Mouse (Mus musculus) lung, adult 2 months (tissue): ENCODE data around the gene Ina. TPM values are rescaled to one million over a fixed set of nuclear protein-coding genes. Genes with fewer than 3 reads are reported as not detected.
"Not testable (repeated sequence)": the region's sequence is repeated elsewhere in the genome, so short reads cannot be mapped to it uniquely, and the experiment has no call there.

Source experiments
- DNase-seq: peaks from one replicate; pipeline ENCODE4 v3.0.0; 2022
- H3K4me1 ChIP-seq: fragments of 200-500 bp; 2 replicates; pipeline ENCODE4 v1.6.1; 2011; ENCODE audit warnings: low read length; ENCODE audit not compliant: control insufficient read depth, insufficient read depth
- H3K4me3 ChIP-seq: fragments of 200-500 bp; replicated peaks from 2 replicates; pipeline ENCODE3; 2011; ENCODE audit warnings: low read depth, mild to moderate bottlenecking, control low read depth, low read length; ENCODE audit errors: extremely low read depth
- CTCF ChIP-seq: fragments of 200-500 bp; IDR thresholded peaks from 2 replicates; pipeline ENCODE4 v1.5.1; 2011; ENCODE audit warnings: mild to moderate bottlenecking, low read length, control low read depth; ENCODE audit not compliant: insufficient read depth
- POLR2A ChIP-seq: fragments of 200-500 bp; IDR thresholded peaks from 2 replicates; pipeline ENCODE4 v1.6.1; 2011; ENCODE audit warnings: low read depth, mild to moderate bottlenecking, control low read depth, low read length, borderline replicate concordance; ENCODE audit errors: extremely low read depth
- WGBS: fragments of 180-500 bp; shearing (Covaris S2); methylation state at CpG from one replicate; pipeline ENCODE4 v1.1.7; 2018; 5-methylcytosine and 5-hydroxymethylcytosine counted together
- polyA plus RNA-seq: library from polyadenylated mRNA; depleted of rRNA; stranded (reverse); fragments of >200 nt; gene quantifications from 2 replicates; pipeline ENCODE4 v1.2.3, GENCODE M21; 2012

Ina gene
- polyA plus RNA-seq, 1 experiment: 0.04 TPM

DNA sequence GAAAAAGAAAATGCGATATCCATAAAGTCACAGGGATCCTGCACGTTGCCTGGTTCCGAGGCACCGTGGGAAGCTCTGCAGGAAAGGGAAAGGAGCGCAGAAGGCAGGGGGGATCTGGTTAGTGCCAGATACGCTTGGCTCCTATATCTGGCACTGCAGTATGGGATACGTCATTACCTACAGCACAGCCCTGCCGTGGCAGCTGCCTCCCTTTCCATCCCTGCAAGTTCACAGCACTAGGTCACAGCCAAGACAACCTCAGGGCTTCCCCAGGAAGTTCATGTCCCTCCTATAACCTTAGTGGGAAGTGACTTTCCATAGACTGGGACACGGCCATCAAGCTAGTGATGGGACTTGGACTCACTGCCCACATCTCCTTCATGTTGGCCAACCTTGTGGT, 18.4 kb upstream of the Ina start:
- DNase-seq: no peak
- Histone ChIP-seq H3K4me1 (no peaks in the 10 kb centered on the region), H3K4me3 (no peak overlapping the region)
- 75% methylated on average over 9 of the region's 9 CpGs for WGBS
- TF ChIP-seq CTCF (no peak), POLR2A (no peak)

DNA sequence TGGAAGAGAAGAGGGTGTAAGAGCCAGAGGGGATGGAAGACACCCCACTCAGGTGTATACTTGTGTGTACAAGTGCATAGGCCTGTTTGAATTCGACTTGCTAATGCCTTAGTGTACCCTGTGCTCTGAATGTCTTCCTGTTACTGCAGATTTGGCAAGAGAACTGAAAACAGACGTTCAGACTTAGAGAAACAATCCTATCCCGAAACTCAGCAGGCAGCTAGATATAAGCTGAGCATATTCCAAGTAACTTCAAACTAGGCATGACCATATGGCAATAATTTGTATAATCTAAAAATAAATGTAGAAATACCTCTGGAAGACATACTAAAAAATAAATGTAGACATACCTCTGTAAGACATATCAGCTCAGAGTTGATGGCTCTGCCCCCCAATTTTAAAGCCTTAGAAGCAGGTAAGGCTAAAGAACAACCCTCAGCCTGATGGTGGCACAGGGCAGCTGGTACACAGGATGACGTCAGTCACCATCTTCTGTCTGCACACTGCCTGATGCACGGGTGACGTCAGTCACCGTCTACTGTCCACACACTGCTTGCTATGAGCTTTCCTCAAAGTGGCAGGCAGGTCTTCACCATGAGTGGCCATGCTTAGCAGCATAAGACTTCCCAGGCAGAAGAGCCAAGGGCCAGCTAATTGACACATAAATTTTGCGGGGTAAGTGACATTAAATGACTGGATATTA, 16.2 kb upstream of the Ina start:
- H3K4me3 ChIP-seq: no peak overlapping the region
- DNase-seq: no peak
- TF ChIP-seq POLR2A (no peak), CTCF (no peak)
- WGBS: 71% methylated on average over 8 of the region's 8 CpGs
- no peaks in the 10 kb centered on the region for H3K4me1 ChIP-seq

DNA sequence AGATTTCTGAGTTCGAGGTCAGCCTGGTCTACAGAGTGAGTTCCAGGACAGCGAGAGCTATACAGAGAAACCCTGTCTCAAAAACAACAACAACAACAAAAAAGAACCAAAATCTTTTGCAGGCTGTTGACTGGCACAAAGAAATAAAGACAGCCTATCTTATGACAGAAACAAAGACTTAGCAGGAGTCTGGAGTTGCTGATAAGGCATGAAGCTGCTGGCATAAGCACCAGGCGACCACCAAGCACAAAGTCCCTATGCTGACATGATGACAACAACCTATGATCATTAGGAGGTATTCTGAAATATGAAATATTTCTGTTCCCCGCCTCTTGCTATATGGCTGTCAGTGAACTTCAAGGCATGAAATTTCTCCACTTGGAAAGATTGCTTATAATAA, 15.5 kb upstream of the Ina start:
- DNase-seq: no peak
- Histone ChIP-seq H3K4me1 (no peaks in the 10 kb centered on the region), H3K4me3 (no peak overlapping the region)
- TF ChIP-seq CTCF (no peak), POLR2A (no peak)
- WGBS: 76% methylated on average over 4 of the region's 4 CpGs

DNA sequence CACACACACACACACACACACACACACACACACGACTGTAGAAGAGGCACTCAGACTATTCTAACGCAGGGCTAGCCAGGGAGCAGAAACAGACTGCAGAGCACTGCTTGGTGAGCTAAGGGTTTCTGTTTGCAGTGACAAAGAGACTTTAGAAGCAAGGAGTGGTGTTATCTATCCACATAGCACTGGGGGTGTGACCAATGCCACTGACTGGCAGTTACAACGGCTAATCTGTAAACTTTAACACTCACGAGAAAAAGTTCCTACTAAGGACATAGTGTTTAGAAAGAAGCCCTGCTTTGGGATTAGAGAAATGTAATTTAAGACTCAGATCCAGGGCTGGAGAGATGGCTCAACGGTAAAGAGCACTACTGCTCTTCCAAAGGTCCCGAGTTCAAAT, 14.7 kb upstream of the Ina start:
- DNase-seq: no peak
- Histone ChIP-seq H3K4me3 (no peak overlapping the region), H3K4me1 (no peaks in the 10 kb centered on the region)
- 69% methylated on average over 6 of the region's 6 CpGs for WGBS
- TF ChIP-seq CTCF (no peak), POLR2A (no peak)

DNA sequence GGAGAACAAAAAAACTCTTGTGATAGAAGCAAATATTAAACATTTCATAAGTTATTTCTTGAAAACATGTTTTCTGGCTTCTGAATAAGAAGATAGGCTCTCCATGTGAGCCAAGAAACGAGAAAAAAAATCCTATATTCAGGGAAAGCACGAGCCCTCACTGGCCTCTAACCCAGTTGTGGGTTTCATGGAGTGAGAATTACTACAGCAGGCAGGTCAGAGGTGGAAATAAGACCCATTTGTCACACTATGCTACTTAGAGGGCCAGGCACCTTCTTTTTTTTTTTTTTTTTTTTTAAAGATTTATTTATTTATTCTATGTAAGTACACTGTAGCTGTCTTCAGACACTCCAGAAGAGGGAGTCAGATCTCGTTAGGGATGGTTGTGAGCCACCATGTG, 14.1 kb upstream of the Ina start:
- H3K4me1 ChIP-seq, DNase-seq, H3K4me3 ChIP-seq: not testable (repeated sequence)
- whole genome bisulfite sequencing: 55% methylated on average over 3 of the region's 3 CpGs

DNA sequence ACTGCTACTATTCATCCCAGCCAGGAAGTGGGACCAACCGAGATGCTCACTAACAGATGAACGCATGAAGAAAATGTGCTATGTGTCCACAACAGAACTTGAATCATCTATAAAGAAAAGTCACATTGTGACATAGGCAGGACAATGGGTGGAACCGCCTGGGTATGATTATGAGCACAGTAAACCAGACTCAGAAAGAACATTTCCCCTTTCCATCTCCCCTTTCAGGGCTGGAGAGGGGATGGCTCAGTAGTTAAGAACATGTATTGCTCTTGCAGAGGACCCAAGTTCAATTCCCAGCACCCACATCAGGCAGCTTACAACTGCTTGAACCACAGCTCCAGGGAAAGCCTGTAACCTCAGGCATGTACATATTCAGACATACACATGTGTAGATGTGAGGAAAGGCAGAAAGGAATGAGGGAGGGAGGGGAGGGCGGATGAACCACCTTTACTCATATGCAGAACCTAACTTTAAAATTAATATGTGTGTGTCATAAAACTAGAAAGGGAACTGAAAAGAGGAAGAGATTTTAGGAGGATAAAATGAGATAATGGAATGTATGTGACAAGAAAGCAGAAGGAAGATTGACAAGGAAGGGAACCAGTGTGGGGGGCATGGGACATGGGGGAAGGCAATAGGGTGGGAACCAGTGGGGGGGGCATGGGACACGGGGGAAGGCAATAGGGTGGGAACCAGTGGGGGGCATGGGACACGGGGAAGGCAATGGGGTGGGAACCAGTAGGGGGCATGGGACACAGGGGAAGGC, 10.6 kb upstream of the Ina start:
- no peaks in the 10 kb centered on the region for H3K4me1 ChIP-seq
- no peak for DNase-seq
- WGBS: 66% methylated on average over 6 of the region's 6 CpGs

DNA sequence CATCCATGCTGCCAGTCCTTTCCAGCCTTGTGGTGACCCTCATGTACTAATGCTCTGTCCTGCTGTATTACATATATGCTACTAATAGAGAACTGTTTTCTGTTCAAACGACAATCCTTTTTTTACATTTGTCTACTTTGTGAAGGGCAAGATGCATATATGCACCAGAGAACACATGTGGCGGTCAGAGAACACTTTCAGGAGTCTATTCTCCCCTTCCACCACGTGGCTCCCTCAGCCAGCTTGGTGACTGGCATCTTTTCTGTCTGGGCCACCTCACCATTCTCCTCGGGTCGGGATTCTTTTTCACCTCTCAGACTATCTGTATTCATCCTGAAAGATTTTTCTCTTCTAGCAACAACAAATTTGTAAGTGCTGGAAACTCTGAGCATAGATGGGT, 8.6 kb upstream of the Ina start:
- Histone ChIP-seq H3K4me1 (no peaks in the 10 kb centered on the region), H3K4me3 (no peak overlapping the region)
- WGBS: 57% methylated on average over 5 of the region's 5 CpGs
- DNase-seq: no peak
- no peak for TF ChIP-seq POLR2A
- TF ChIP-seq CTCF: no peak

More for the DNA sequence above, 10.6 kb upstream of the Ina start:
- TF ChIP-seq POLR2A (no peak), CTCF (no peak)
- no peak overlapping the region for H3K4me3 ChIP-seq

DNA sequence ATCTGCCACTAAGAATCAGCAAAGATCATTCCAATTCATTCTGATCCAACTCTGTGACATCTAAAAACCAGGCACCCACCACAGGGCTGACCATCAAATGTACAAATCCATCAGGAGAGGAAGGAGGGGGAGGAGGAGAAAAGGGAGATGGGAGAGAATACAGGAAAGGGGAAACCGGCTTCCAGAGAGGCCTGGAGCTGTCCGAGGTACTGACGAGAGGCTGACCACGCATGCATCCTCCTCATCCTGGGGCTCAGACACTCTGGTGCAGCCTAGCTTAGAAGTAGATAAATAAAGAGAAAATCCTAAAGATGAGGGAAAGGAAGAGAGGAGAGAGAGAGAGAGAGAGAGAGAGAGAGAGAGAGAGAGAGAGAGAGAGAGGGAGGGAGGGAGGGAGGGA, 8.2 kb upstream of the Ina start:
- Histone ChIP-seq H3K4me1 (no peaks in the 10 kb centered on the region), H3K4me3 (no peak overlapping the region)
- TF ChIP-seq CTCF (no peak), POLR2A (no peak)
- WGBS: 2% methylated on average over 4 of the region's 4 CpGs
- DNase-seq: peak; percentile 33

DNA sequence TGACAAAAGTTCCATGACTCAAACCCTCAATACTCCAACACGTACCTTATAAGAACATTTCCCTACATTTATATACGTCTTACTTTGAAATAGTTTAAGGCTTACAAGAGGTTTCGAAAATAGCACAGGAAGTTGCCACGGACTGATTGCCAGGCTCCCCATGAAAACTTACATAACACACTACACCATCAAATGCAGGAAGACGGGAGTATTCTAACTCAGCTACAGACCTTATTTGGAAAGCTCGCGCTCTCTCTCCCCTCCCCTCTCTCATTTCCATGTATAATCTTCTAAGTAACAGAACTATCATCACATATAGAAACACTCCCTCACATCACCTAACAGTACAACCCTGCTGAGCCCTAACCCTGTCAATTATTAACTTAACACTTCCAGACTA, 5.1 kb upstream of the Ina start:
- TF ChIP-seq POLR2A: no peak
- TF ChIP-seq CTCF: no peak
- Histone ChIP-seq H3K4me3 (no peak overlapping the region), H3K4me1 (no peaks in the 10 kb centered on the region)
- 66% methylated on average over 7 of the region's 7 CpGs for WGBS
- DNase-seq: no peak

DNA sequence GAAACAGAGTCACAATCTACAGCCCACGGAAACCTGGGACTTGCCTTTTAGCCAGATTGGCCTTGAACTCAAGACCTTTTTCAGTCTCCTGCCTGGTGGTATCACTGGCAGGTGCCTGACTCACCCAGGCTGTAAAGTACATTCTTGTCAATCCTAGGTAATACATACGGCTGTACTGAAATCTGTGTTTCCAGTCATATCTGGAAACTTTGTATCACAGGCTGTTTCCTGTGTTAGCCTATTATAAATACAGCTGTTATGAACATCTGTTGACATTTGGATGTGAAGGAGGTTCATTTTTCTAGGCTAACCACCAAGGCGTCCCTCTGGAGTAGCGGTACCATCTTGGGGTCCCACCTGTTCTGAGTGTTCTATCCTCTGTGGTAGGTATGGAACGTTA, 4.6 kb upstream of the Ina start:
- no peak for DNase-seq
- 69% methylated on average over 5 of the region's 5 CpGs for WGBS
- Histone ChIP-seq H3K4me3 (no peak overlapping the region), H3K4me1 (peaks cover 2% of the 10 kb centered on the region; the same call in 1 of the 2 replicates)
- TF ChIP-seq CTCF (no peak), POLR2A (no peak)
